Mouse (Mus musculus) liver, embryonic 11.5 days (tissue): ENCODE results near the gene Mien1. TPM values are rescaled to one million over a fixed set of nuclear protein-coding genes. Genes with fewer than 3 reads are reported as not detected.

Experiments
- ATAC-seq: fragments of 200-750 bp; cut with Nextera tagmentation; replicated peaks from 2 replicates; pipeline ENCODE4 v1.8.0; 2017; ENCODE audit warnings: moderate number of reproducible peaks, mild to moderate bottlenecking, moderate TSS enrichment, moderate library complexity; ENCODE audit not compliant: low FRiP score
- DNase-seq: peaks from one replicate; pipeline ENCODE4 v3.0.0-alpha.2; 2017; ENCODE audit warnings: low spot score
- H3K27ac ChIP-seq: fragments of 300-500 bp; sonication (generic); 2 replicates; pipeline ENCODE4 v1.5.1; 2014; ENCODE audit warnings: mild to moderate bottlenecking, low read depth, low read length, control low read depth
- H3K27me3 ChIP-seq: fragments of 300-500 bp; sonication (generic); replicated peaks from 2 replicates; pipeline ENCODE4 v1.6.1; 2014; ENCODE audit warnings: low read length, mixed read lengths; ENCODE audit not compliant: control insufficient read depth, insufficient read depth
- H3K36me3 ChIP-seq: fragments of 300-500 bp; sonication (generic); 2 replicates; pipeline ENCODE4 v1.6.1; 2014; ENCODE audit warnings: mild to moderate bottlenecking, low read length, moderate library complexity, mixed read lengths; ENCODE audit not compliant: control insufficient read depth, insufficient read depth
- H3K4me1 ChIP-seq: fragments of 300-500 bp; sonication (generic); replicated peaks from 2 replicates; pipeline ENCODE4 v1.6.1; 2014; ENCODE audit warnings: low read length, mixed read lengths; ENCODE audit not compliant: control insufficient read depth, insufficient read depth
- H3K4me2 ChIP-seq: fragments of 300-500 bp; sonication (generic); 2 replicates; pipeline ENCODE4 v1.6.1; 2014; ENCODE audit warnings: mild to moderate bottlenecking, control low read depth, moderate library complexity
- H3K4me3 ChIP-seq: fragments of 300-500 bp; sonication (generic); 2 replicates; pipeline ENCODE4 v1.5.1; 2014; ENCODE audit warnings: low read depth, low read length, control low read depth
- H3K9ac ChIP-seq: fragments of 300-500 bp; sonication (generic); 2 replicates; pipeline ENCODE4 v1.6.1; 2014; ENCODE audit warnings: low read depth, low read length, control low read depth
- H3K9me3 ChIP-seq: fragments of 300-500 bp; sonication (generic); 2 replicates; pipeline ENCODE4 v1.6.1; 2016; ENCODE audit warnings: low read length, inconsistent platforms, mixed read lengths; ENCODE audit not compliant: control insufficient read depth
- WGBS: fragments of 180-500 bp; shearing (Covaris S2); extraction: QIAGEN DNeasy Blood & Tissue Kit; methylation state at CpG from one replicate; pipeline ENCODE4 v1.1.7; 2014; 5-methylcytosine and 5-hydroxymethylcytosine counted together
- polyA plus RNA-seq: library from polyadenylated mRNA; unstranded; fragments of >200 nt; fragmentation: Nextera tagmentation; extraction: Ambion mirVana; gene quantifications from 2 replicates; pipeline ENCODE4 v1.2.1, GENCODE M21; 2014

Gene Mien1
- polyA plus RNA-seq, 1 experiment from 2014 or later: 100 TPM

DNA sequence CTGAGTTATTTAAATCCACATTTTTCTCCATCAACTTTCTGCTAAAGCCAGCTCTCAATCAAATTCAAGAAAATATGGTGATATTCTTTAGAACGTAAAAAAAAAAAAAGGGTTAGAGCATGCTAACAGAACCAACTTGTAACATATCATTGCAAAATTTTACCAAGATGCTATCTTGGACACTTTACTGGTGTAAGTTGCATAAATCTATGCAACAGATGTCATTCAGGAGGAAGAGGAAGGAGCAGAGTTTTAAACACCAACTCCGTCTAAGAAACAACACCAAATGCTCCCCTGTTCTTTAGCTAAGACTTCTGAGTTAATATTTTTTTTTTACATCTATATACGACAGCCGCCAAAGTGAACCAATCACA is 37.6 kb upstream of the Mien1 start:
- no peak for DNase-seq
- Histone ChIP-seq H3K4me2 (no peak overlapping the region), H3K27me3 (0 out of 2 replicates have a peak, but pooled peaks cover 4% of the 10 kb centered on the region), H3K9me3 (no peaks in the 10 kb centered on the region), H3K27ac (no peak overlapping the region), H3K9ac (no peak overlapping the region), H3K4me1 (no peaks in the 10 kb centered on the region), H3K4me3 (no peak overlapping the region), H3K36me3 (no peaks in the 10 kb centered on the region)
- 69% methylated on average over 4 of the region's 4 CpGs for WGBS
- no peak for ATAC-seq

DNA sequence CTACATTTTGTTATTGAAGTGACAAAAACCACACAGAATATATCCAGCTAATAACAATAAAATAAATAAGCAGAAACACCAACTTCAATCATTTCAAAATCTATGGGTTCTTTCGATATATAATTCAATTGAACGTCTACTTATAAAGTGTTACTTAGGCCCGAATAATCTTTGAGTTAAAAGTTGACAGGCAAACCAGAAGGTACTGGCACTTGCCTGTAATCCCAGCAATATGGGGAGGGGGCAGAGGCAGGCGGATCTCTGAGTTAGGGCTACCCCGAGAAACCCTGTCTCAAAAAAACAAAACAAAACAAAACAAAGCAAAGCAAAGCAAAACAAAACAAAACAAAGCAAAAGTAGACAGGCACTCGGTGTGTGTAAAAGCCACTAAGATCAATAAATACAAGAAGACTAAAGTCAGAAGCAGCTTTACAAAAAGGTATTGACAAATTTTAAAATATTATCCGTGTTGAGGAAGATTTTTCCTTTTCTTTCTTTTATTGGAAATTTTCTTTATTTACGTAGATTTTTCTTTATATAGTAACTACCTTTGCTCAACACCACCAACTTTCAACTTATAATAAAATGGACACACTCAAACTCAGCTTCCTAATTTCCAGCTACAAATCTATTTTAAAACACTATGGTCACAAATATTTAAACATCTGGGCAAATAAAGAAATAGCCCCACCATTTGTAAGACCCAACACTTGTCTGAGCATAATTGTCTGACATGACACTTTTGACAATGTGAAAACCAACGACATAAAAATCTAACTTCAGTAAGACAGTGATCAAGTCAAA is 37.0 kb upstream of the Mien1 start:
- H3K4me1 ChIP-seq: no peaks in the 10 kb centered on the region
- 83% methylated on average over 9 of the region's 9 CpGs for WGBS
- no peak overlapping the region for H3K27ac ChIP-seq
- 0 out of 2 replicates have a peak, but pooled peaks cover 4% of the 10 kb centered on the region for H3K27me3 ChIP-seq
- H3K9me3 ChIP-seq: no peaks in the 10 kb centered on the region
- no peak for DNase-seq
- no peak overlapping the region for H3K4me2 ChIP-seq
- no peak overlapping the region for H3K9ac ChIP-seq
- no peaks in the 10 kb centered on the region for H3K36me3 ChIP-seq
- no peak for ATAC-seq
- no peak overlapping the region for H3K4me3 ChIP-seq

- DNase-seq (no peak), ATAC-seq (no peak)
- Histone ChIP-seq H3K4me2 (no peak overlapping the region), H3K9ac (no peak overlapping the region), H3K27me3 (0 out of 2 replicates have a peak, but pooled peaks cover 4% of the 10 kb centered on the region), H3K4me3 (no peak overlapping the region), H3K27ac (no peak overlapping the region), H3K4me1 (no peaks in the 10 kb centered on the region), H3K9me3 (no peaks in the 10 kb centered on the region), H3K36me3 (no peaks in the 10 kb centered on the region)
- WGBS: 81% methylated on average over 11 of the region's 11 CpGs
Observed at GRCm38 (mm10) chr11:98474967-98475366, 36.2 kb upstream of the Mien1 start.

- 0 out of 2 replicates have a peak, but pooled peaks cover 4% of the 10 kb centered on the region for H3K27me3 ChIP-seq
- no peaks in the 10 kb centered on the region for H3K4me1 ChIP-seq
- DNase-seq (no peak), ATAC-seq (no peak)
- 52% methylated on average over 8 of the region's 8 CpGs for WGBS
- no peaks in the 10 kb centered on the region for H3K36me3 ChIP-seq
- no peak overlapping the region for H3K27ac ChIP-seq
- no peak overlapping the region for H3K9ac ChIP-seq
- no peak overlapping the region for H3K4me2 ChIP-seq
- H3K4me3 ChIP-seq: no peak overlapping the region
- H3K9me3 ChIP-seq: no peaks in the 10 kb centered on the region
Observed at GRCm38 (mm10) chr11:98473916-98474479, 35.2 kb upstream of the Mien1 start.

DNA sequence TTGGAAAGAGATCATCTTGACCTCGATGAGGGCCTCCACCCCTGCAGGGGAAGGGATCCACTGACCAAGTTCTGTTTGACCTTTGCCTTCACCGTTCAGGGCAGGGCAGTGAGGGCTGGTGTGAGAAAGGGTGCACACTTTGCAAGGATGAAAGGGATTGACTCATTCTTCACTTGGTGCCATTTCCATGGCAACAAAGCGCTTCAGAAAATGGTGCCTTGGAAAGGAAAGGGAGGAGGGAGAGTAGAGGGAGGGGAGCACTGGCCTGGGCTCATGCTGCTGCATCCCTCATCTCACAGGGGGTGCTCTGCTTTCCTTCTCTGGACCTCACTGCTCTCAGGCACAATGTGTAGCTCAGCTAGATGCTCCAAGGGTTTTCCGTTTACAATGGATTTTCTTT is 33.9 kb upstream of the Mien1 start:
- Histone ChIP-seq H3K4me2 (no peak overlapping the region), H3K36me3 (no peaks in the 10 kb centered on the region), H3K27ac (no peak overlapping the region), H3K9ac (no peak overlapping the region), H3K4me3 (no peak overlapping the region), H3K27me3 (peaks cover 4% of the 10 kb centered on the region; the same call in 1 of the 2 replicates), H3K4me1 (no peaks in the 10 kb centered on the region), H3K9me3 (no peaks in the 10 kb centered on the region)
- no peak for ATAC-seq
- WGBS: 60% methylated on average over 4 of the region's 4 CpGs
- no peak for DNase-seq

DNA sequence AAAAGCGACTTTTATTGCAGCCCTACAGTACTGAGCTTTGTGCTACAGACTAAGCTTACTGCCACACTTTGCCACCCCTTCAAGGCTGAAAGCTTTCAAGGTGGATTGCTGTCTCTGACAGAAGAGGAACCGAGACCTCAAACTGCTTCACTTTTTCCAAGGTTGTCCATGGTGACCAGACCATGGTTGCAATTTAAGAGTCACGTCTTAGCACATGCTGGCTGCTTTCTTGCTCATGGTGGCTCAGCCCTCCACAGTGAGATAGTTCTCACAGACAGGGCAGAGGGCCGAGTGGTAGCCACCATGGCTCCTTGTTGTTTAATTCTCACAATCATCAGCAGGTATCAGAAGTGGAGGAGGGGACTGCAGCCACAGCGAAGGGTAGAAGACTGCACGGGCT is 32.0 kb upstream of the Mien1 start:
- Histone ChIP-seq H3K4me2 (no peak overlapping the region), H3K9me3 (no peaks in the 10 kb centered on the region), H3K27ac (no peak overlapping the region), H3K9ac (no peak overlapping the region), H3K4me1 (no peaks in the 10 kb centered on the region), H3K4me3 (no peak overlapping the region), H3K27me3 (peaks cover 5% of the 10 kb centered on the region), H3K36me3 (no peaks in the 10 kb centered on the region)
- 69% methylated on average over 6 of the region's 6 CpGs for WGBS
- ATAC-seq (no peak), DNase-seq (no peak)

GRCm38 (mm10) chr11:98469761-98470714 is 31.2 kb upstream of the Mien1 start:
- no peak overlapping the region for H3K9ac ChIP-seq
- ATAC-seq (no peak), DNase-seq (no peak)
- H3K4me3 ChIP-seq: no peak overlapping the region
- no peaks in the 10 kb centered on the region for H3K4me1 ChIP-seq
- peaks cover 7% of the 10 kb centered on the region for H3K27me3 ChIP-seq
- H3K9me3 ChIP-seq: no peaks in the 10 kb centered on the region
- H3K36me3 ChIP-seq: no peaks in the 10 kb centered on the region
- H3K27ac ChIP-seq: no peak overlapping the region
- 68% methylated on average over 22 of the region's 22 CpGs for WGBS
- H3K4me2 ChIP-seq: no peak overlapping the region

GRCm38 (mm10) chr11:98464516-98464915 is 25.7 kb upstream of the Mien1 start:
- Histone ChIP-seq H3K4me2 (no peak overlapping the region), H3K27me3 (peaks cover 27% of the 10 kb centered on the region), H3K4me1 (no peaks in the 10 kb centered on the region), H3K9ac (no peak overlapping the region), H3K27ac (no peak overlapping the region), H3K36me3 (no peaks in the 10 kb centered on the region), H3K9me3 (no peaks in the 10 kb centered on the region), H3K4me3 (no peak overlapping the region)
- WGBS: 63% methylated on average over 6 of the region's 6 CpGs
- ATAC-seq (no peak), DNase-seq (no peak)
